Mouse (Mus musculus): ENCODE measurements at regions not wholly inside any gene's neighbourhood (a gene's known extent, or its start where the extent isn't known, plus 50 kb on each side); places are given as distances from the start of the nearest gene placed in this dataset.

GRCm38 (mm10) chr8:103825289-103825688 lies 276.1 kb upstream of the Cdh5 start:
- peak; percentile 81 for DNase-seq

GRCm38 (mm10) chr8:103830416-103830815 lies 271.0 kb upstream of the Cdh5 start:
- DNase-seq: no peak

GRCm38 (mm10) chr8:103839990-103840389 lies 261.4 kb upstream of the Cdh5 start:
- no peak for DNase-seq

GRCm38 (mm10) chr8:103845964-103846363 lies 255.5 kb upstream of the Cdh5 start:
- DNase-seq: no peak

GRCm38 (mm10) chr8:103846382-103846976 lies 254.9 kb upstream of the Cdh5 start:
- DNase-seq: no peak

GRCm38 (mm10) chr8:103849785-103850184 lies 251.6 kb upstream of the Cdh5 start:
- no peak for DNase-seq

- no peak for DNase-seq
These were observed 250.1 kb upstream of the Cdh5 start for GRCm38 (mm10) chr8:103851286-103851685.

- DNase-seq: no peak
These were observed 248.4 kb upstream of the Cdh5 start for GRCm38 (mm10) chr8:103853048-103853447.

GRCm38 (mm10) chr8:103855291-103855690 lies 246.1 kb upstream of the Cdh5 start:
- DNase-seq: no peak

- no peak for DNase-seq
These were observed 242.3 kb upstream of the Cdh5 start for GRCm38 (mm10) chr8:103859130-103859529.

GRCm38 (mm10) chr8:103873598-103874502 lies 227.6 kb upstream of the Cdh5 start:
- peak; percentile 44 for DNase-seq

- DNase-seq: no peak
These were observed 226.9 kb upstream of the Cdh5 start for GRCm38 (mm10) chr8:103874506-103874905.

- peak; percentile 39 for DNase-seq
These were observed 221.9 kb upstream of the Cdh5 start for GRCm38 (mm10) chr8:103879505-103879904.

- peak; percentile 17 for DNase-seq
These were observed 220.8 kb upstream of the Cdh5 start for GRCm38 (mm10) chr8:103880431-103881145.

GRCm38 (mm10) chr8:103881146-103881486 lies 220.3 kb upstream of the Cdh5 start:
- DNase-seq: peak; percentile 59

- no peak for DNase-seq
These were observed 216.3 kb upstream of the Cdh5 start for GRCm38 (mm10) chr8:103884873-103885780.

GRCm38 (mm10) chr8:103894589-103894988 lies 206.8 kb upstream of the Cdh5 start:
- DNase-seq: no peak

GRCm38 (mm10) chr8:103895132-103895531 lies 206.3 kb upstream of the Cdh5 start:
- no peak for DNase-seq

GRCm38 (mm10) chr8:103897463-103897862 lies 204.0 kb upstream of the Cdh5 start:
- no peak for DNase-seq

GRCm38 (mm10) chr8:103902516-103902915 lies 198.9 kb upstream of the Cdh5 start:
- no peak for DNase-seq

- no peak for DNase-seq
These were observed 197.8 kb upstream of the Cdh5 start for GRCm38 (mm10) chr8:103903635-103904034.

GRCm38 (mm10) chr8:103907662-103908061 lies 193.8 kb upstream of the Cdh5 start:
- DNase-seq: no peak
